Mouse (Mus musculus) neural tube, embryonic 13.5 days (tissue): ENCODE data around the gene Ccdc63. TPM values are rescaled to one million over a fixed set of nuclear protein-coding genes. Genes with fewer than 3 reads are reported as not detected.
A peak's percentile ranks its signal among the peaks of the same experiment; 100 is the strongest.
"Not testable (repeated sequence)": the region's sequence is repeated elsewhere in the genome, so short reads cannot be mapped to it uniquely, and the experiment has no call there.

Experiments
- ATAC-seq: fragments of 200-750 bp; cut with Nextera tagmentation; 2 replicates; pipeline ENCODE4 v1.8.0; 2017; ENCODE audit warnings: low read depth, mild to moderate bottlenecking, moderate TSS enrichment, moderate library complexity
- H3K27ac ChIP-seq: fragments of 300-500 bp; sonication (generic); replicated peaks from 2 replicates; pipeline ENCODE4 v1.5.1; 2015; ENCODE audit warnings: moderate library complexity, mild to moderate bottlenecking, inconsistent platforms
- H3K27me3 ChIP-seq: fragments of 300-500 bp; sonication (generic); 2 replicates; pipeline ENCODE4 v1.6.1; 2015; ENCODE audit warnings: mild to moderate bottlenecking, inconsistent platforms
- H3K36me3 ChIP-seq: fragments of 300-500 bp; sonication (generic); 2 replicates; pipeline ENCODE4 v1.6.1; 2015; ENCODE audit warnings: mild to moderate bottlenecking, inconsistent platforms
- H3K4me1 ChIP-seq: fragments of 300-500 bp; sonication (generic); replicated peaks from 2 replicates; pipeline ENCODE4 v1.6.1; 2015; ENCODE audit warnings: inconsistent platforms
- H3K4me2 ChIP-seq: fragments of 300-500 bp; sonication (generic); 2 replicates; pipeline ENCODE4 v1.6.1; 2015; ENCODE audit warnings: inconsistent platforms, mild to moderate bottlenecking, moderate library complexity
- H3K4me3 ChIP-seq: fragments of 300-500 bp; sonication (generic); 2 replicates; pipeline ENCODE4 v1.5.1; 2015; ENCODE audit warnings: mild to moderate bottlenecking, inconsistent platforms
- H3K9ac ChIP-seq: fragments of 300-500 bp; sonication (generic); 2 replicates; pipeline ENCODE4 v1.6.1; 2015; ENCODE audit warnings: moderate library complexity, mild to moderate bottlenecking, inconsistent platforms
- H3K9me3 ChIP-seq: fragments of 300-500 bp; sonication (generic); 2 replicates; pipeline ENCODE4 v1.6.1; 2016; ENCODE audit warnings: inconsistent platforms
- WGBS: fragments of 180-500 bp; shearing (Covaris S2); methylation state at CpG from one replicate; pipeline ENCODE4 v1.1.7; 2015; 5-methylcytosine and 5-hydroxymethylcytosine counted together
- polyA plus RNA-seq: library from polyadenylated mRNA; unstranded; fragments of >200 nt; fragmentation: Nextera tagmentation; extraction: Ambion mirVana; gene quantifications from 2 replicates; pipeline ENCODE4 v1.2.1, GENCODE M21; 2015

The Ccdc63 gene
- 0.46 and 0.69 TPM in 2 replicates for polyA plus RNA-seq

- no peaks in the 10 kb centered on the region for H3K27me3 ChIP-seq
- no peaks in the 10 kb centered on the region for H3K4me1 ChIP-seq
- H3K36me3 ChIP-seq = no peaks in the 10 kb centered on the region
- H3K9me3 ChIP-seq = no peaks in the 10 kb centered on the region
- ATAC-seq = no peak
- 91% methylated on average over 3 of the region's 3 CpGs for WGBS
- no peak within 1 kb of the TSS for H3K27ac ChIP-seq
- no peak within 1 kb of the TSS for H3K4me3 ChIP-seq
- H3K4me2 ChIP-seq = no peak within 1 kb of the TSS
- no peak within 1 kb of the TSS for H3K9ac ChIP-seq
Observed at GRCm38 (mm10) chr5:122140723-122141122, at the start of gene Ccdc63. Gene Ccdc63 (minus strand): TSS chr5:122140823.

DNA sequence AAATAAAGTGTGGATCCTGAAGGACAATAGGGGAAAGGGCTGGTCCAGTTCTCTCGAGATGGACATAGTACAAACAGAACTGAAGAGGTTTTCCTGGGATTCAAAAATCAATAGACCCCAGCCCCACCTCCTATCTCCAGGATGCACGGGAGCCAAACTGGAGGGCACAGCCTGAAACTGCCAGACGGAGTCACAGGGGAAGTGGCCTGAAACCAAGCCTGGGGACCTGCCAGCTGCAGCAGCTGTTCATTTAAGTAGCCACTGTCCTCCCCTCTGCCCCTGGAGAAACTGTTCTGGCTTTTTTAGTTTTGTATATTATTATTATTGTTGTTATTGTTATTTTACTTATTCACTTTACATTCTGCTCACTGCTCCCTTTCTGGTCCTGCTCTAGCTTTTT lies 48.5 kb upstream of the Ccdc63 start:
- Histone ChIP-seq H3K27me3 (no peaks in the 10 kb centered on the region), H3K9ac (no peak overlapping the region), H3K9me3 (no peaks in the 10 kb centered on the region), H3K36me3 (no peaks in the 10 kb centered on the region), H3K27ac (no peak overlapping the region), H3K4me3 (no peak overlapping the region), H3K4me2 (no peak overlapping the region), H3K4me1 (no peaks in the 10 kb centered on the region)
- no peak for ATAC-seq
- WGBS = 57% methylated on average over 3 of the region's 3 CpGs

DNA sequence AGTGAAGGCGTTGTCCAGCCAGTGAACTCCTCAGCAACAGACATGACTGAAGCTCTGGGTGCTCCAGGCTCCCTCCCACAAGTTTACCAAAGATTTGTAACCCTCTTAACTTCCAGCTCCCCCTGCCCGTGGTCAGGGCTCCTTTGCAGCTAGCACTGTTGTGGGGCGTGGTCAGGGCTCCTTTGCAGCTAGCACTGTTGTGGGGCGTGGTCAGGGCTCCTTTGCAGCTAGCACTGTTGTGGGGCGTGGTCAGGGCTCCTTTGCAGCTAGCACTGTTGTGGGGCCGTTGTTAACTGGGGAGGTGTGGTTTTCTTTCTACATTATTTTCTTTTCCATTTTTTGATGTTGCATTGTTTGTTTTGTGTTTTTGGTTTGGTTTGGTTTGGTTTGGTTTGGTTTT lies 44.2 kb upstream of the Ccdc63 start:
- not testable (repeated sequence) for H3K27me3 ChIP-seq, H3K27ac ChIP-seq, ATAC-seq, H3K4me2 ChIP-seq, H3K4me1 ChIP-seq, H3K9me3 ChIP-seq, H3K9ac ChIP-seq, H3K36me3 ChIP-seq, H3K4me3 ChIP-seq
- 95% methylated on average over 6 of the region's 6 CpGs for WGBS

- Histone ChIP-seq H3K9me3 (no peaks in the 10 kb centered on the region), H3K9ac (no peak overlapping the region), H3K4me3 (no peak overlapping the region), H3K27me3 (no peaks in the 10 kb centered on the region), H3K36me3 (peaks cover 6% of the 10 kb centered on the region; the same call in 1 of the 2 replicates), H3K4me2 (no peak overlapping the region), H3K27ac (no peak overlapping the region), H3K4me1 (no peaks in the 10 kb centered on the region)
- 96% methylated on average over 7 of the region's 7 CpGs for WGBS
- no peak for ATAC-seq
Observed at GRCm38 (mm10) chr5:122184283-122184806, 43.7 kb upstream of the Ccdc63 start.

GRCm38 (mm10) chr5:122179665-122180064 lies 39.0 kb upstream of the Ccdc63 start:
- Histone ChIP-seq H3K9me3 (no peaks in the 10 kb centered on the region), H3K27me3 (no peaks in the 10 kb centered on the region), H3K4me3 (no peak overlapping the region), H3K36me3 (peaks cover 27% of the 10 kb centered on the region), H3K4me1 (no peaks in the 10 kb centered on the region), H3K4me2 (no peak overlapping the region), H3K9ac (no peak overlapping the region), H3K27ac (no peak overlapping the region)
- 55% methylated on average over 6 of the region's 6 CpGs for WGBS
- ATAC-seq = no peak

DNA sequence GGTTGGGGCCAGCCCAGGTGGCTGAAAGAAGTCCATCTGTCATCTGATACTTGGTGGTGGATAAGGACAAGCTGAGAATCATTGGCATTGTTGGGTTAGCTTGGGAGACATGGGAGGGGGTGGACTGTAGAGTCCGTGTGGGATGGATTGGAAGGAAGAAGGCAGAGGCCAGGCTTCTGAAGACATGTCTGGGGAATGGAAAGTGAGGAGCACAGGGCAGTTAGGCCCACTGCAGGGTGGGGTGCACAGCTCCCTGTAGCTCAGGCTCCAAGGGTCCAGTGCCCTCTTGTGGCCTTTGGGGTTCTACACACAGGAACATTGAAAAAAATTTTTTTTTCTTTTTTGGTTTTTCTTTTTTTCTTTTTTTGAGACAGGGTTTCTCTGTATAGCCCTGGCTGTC lies 35.8 kb upstream of the Ccdc63 start:
- no peak for ATAC-seq
- no peaks in the 10 kb centered on the region for H3K27me3 ChIP-seq

GRCm38 (mm10) chr5:122175961-122176360 lies 35.3 kb upstream of the Ccdc63 start:
- Histone ChIP-seq H3K4me3 (no peak overlapping the region), H3K4me1 (no peaks in the 10 kb centered on the region), H3K9me3 (no peaks in the 10 kb centered on the region), H3K27ac (no peak overlapping the region), H3K36me3 (peaks cover 50% of the 10 kb centered on the region), H3K9ac (no peak overlapping the region), H3K4me2 (no peak overlapping the region), H3K27me3 (no peaks in the 10 kb centered on the region)
- no peak for ATAC-seq
- 87% methylated on average over 7 of the region's 7 CpGs for WGBS

More for the DNA sequence above, 35.8 kb upstream of the Ccdc63 start:
- H3K4me1 ChIP-seq = no peaks in the 10 kb centered on the region
- H3K27ac ChIP-seq = no peak overlapping the region
- 38% methylated on average over 1 of the region's 1 CpGs for WGBS
- H3K9me3 ChIP-seq = no peaks in the 10 kb centered on the region
- H3K4me2 ChIP-seq = no peak overlapping the region
- no peak overlapping the region for H3K9ac ChIP-seq
- peaks cover 50% of the 10 kb centered on the region for H3K36me3 ChIP-seq
- no peak overlapping the region for H3K4me3 ChIP-seq

DNA sequence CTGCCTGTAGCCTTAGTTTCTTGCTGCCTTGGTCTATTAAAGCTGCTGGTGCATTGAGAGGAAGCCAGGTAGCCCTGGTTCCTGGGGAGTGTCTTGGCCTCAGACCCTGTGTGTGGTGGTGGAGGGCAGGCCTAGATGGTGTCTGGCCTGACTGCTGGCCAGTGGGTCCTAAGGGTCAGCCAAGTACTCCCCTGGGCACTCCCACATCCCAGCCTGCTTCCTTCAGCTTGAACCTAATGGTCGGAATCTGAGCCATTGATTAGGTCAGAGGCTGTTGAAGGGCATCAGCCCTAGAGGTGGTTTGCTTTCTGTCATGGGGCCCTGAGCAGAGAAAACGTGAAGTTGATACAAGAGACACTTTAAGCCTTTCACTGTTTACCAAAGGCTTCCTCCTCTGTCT lies 34.8 kb upstream of the Ccdc63 start:
- WGBS = 71% methylated on average over 2 of the region's 2 CpGs
- Histone ChIP-seq H3K36me3 (peaks cover 55% of the 10 kb centered on the region), H3K4me3 (no peak overlapping the region), H3K4me2 (no peak overlapping the region), H3K9me3 (no peaks in the 10 kb centered on the region), H3K27ac (no peak overlapping the region), H3K9ac (no peak overlapping the region), H3K27me3 (no peaks in the 10 kb centered on the region), H3K4me1 (no peaks in the 10 kb centered on the region)
- no peak for ATAC-seq

- no peak overlapping the region for H3K9ac ChIP-seq
- peaks cover 73% of the 10 kb centered on the region for H3K36me3 ChIP-seq
- 93% methylated on average over 8 of the region's 8 CpGs for WGBS
- no peak overlapping the region for H3K4me3 ChIP-seq
- H3K4me1 ChIP-seq = peaks cover 16% of the 10 kb centered on the region
- no peak overlapping the region for H3K4me2 ChIP-seq
- no peaks in the 10 kb centered on the region for H3K9me3 ChIP-seq
- no peak for ATAC-seq
- H3K27me3 ChIP-seq = no peaks in the 10 kb centered on the region
- H3K27ac ChIP-seq = no peak overlapping the region
Observed at GRCm38 (mm10) chr5:122171058-122171457, 30.4 kb upstream of the Ccdc63 start.

DNA sequence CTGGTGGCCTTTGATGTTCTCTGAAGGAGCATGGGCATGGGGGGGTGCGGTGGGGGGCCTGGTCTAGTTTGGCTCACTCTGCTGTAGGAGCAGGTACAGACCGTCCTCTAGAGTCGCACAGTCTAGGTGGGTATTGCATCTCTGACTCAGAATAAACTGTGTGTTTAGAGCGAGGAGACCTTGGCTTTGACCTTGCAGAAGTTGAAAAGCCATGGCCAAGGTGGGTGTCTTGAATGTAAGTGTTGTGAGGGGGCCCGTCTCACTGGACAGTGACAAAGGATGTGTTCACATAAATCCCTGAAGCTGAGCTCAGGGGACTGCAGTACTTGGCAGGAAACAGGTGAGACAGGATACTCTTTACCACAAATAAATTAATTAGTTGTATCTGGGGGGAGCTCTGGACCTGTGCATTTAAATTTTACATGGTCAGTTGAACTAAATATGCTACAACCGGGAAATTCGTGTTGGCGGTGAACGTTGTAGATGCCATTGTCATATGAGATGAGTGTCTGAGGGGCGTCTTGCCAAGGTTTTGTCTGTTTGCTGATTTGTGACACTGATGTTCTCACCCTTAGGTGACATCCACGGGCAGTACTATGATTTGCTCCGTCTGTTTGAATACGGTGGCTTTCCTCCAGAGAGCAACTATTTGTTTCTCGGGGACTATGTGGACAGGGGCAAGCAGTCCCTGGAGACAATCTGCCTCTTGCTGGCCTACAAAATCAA lies 27.9 kb upstream of the Ccdc63 start:
- ATAC-seq = no peak
- H3K9me3 ChIP-seq = no peaks in the 10 kb centered on the region
- H3K27ac ChIP-seq = no peak overlapping the region
- no peak overlapping the region for H3K9ac ChIP-seq
- peaks cover 77% of the 10 kb centered on the region for H3K36me3 ChIP-seq
- no peak overlapping the region for H3K4me2 ChIP-seq
- H3K4me1 ChIP-seq = peaks cover 41% of the 10 kb centered on the region
- no peaks in the 10 kb centered on the region for H3K27me3 ChIP-seq
- 83% methylated on average over 14 of the region's 14 CpGs for WGBS
- no peak overlapping the region for H3K4me3 ChIP-seq

GRCm38 (mm10) chr5:122166636-122167161 lies 26.1 kb upstream of the Ccdc63 start:
- peak overlapping the region; percentile 33 for H3K4me2 ChIP-seq
- peaks cover 77% of the 10 kb centered on the region for H3K36me3 ChIP-seq
- WGBS = 43% methylated on average over 8 of the region's 8 CpGs
- no peaks in the 10 kb centered on the region for H3K27me3 ChIP-seq
- peak overlapping the region; percentile 55 for H3K9ac ChIP-seq
- no peaks in the 10 kb centered on the region for H3K9me3 ChIP-seq
- no peak overlapping the region for H3K4me3 ChIP-seq
- peak overlapping the region; percentile 61 for H3K27ac ChIP-seq
- H3K4me1 ChIP-seq = peaks cover 59% of the 10 kb centered on the region
- no peak for ATAC-seq

GRCm38 (mm10) chr5:122165233-122165915 lies 24.8 kb upstream of the Ccdc63 start:
- ATAC-seq = no peak
- Histone ChIP-seq H3K27ac (peak overlapping the region; percentile 61; the same call in 1 of the 2 replicates), H3K27me3 (no peaks in the 10 kb centered on the region), H3K36me3 (peaks cover 74% of the 10 kb centered on the region), H3K9me3 (no peaks in the 10 kb centered on the region), H3K4me2 (no peak overlapping the region), H3K9ac (peak overlapping the region; percentile 55), H3K4me3 (no peak overlapping the region), H3K4me1 (peaks cover 73% of the 10 kb centered on the region)
- WGBS = 68% methylated on average over 6 of the region's 6 CpGs
